Mouse (Mus musculus) stomach, embryonic 15.5 days (tissue): ENCODE data around the gene Ctdsp2. TPM values are rescaled to one million over a fixed set of nuclear protein-coding genes. Genes with fewer than 3 reads are reported as not detected.

Source experiments
- ATAC-seq: fragments of 200-750 bp; cut with Nextera tagmentation; 2 replicates; pipeline ENCODE4 v1.8.0; 2017; ENCODE audit warnings: low read depth, moderate number of reproducible peaks, moderate TSS enrichment; ENCODE audit not compliant: insufficient read depth, low FRiP score
- H3K27ac ChIP-seq: fragments of 300-500 bp; sonication (generic); 2 replicates; pipeline ENCODE4 v1.5.1; 2015; ENCODE audit warnings: mild to moderate bottlenecking, inconsistent platforms
- H3K27me3 ChIP-seq: fragments of 300-500 bp; sonication (generic); replicated peaks from 2 replicates; pipeline ENCODE4 v1.6.1; 2015; ENCODE audit warnings: inconsistent platforms
- H3K36me3 ChIP-seq: fragments of 300-500 bp; sonication (generic); 2 replicates; pipeline ENCODE4 v1.6.1; 2015; ENCODE audit warnings: inconsistent platforms
- H3K4me1 ChIP-seq: fragments of 300-500 bp; sonication (generic); 2 replicates; pipeline ENCODE4 v1.6.1; 2015; ENCODE audit warnings: inconsistent platforms
- H3K4me2 ChIP-seq: fragments of 300-500 bp; sonication (generic); 2 replicates; pipeline ENCODE4 v1.6.1; 2015; ENCODE audit warnings: mild to moderate bottlenecking, inconsistent platforms
- H3K4me3 ChIP-seq: fragments of 300-500 bp; sonication (generic); replicated peaks from 2 replicates; pipeline ENCODE4 v1.5.1; 2015; ENCODE audit warnings: inconsistent platforms
- H3K9ac ChIP-seq: fragments of 300-500 bp; sonication (generic); 2 replicates; pipeline ENCODE4 v1.6.1; 2015; ENCODE audit warnings: inconsistent platforms
- H3K9me3 ChIP-seq: fragments of 300-500 bp; sonication (generic); 2 replicates; pipeline ENCODE4 v1.6.1; 2016; ENCODE audit warnings: inconsistent platforms
- WGBS: fragments of 180-500 bp; shearing (Covaris S2); methylation state at CpG from one replicate; pipeline ENCODE4 v1.1.7; 2015; 5-methylcytosine and 5-hydroxymethylcytosine counted together
- microRNA counts: library from miRNA; unstranded; fragments of <30 nt; microRNA quantifications from one replicate; lab custom pipeline; 2016
- microRNA-seq: library from miRNA; unstranded; fragments of <30 nt; microRNA quantifications from one replicate; pipeline ENCODE4, GENCODE M21; 2016
- polyA plus RNA-seq: library from polyadenylated mRNA; unstranded; fragments of >200 nt; fragmentation: Nextera tagmentation; extraction: Ambion mirVana; gene quantifications from 2 replicates; pipeline ENCODE4 v1.2.1, GENCODE M21; 2015

The Ctdsp2 gene
- polyA plus RNA-seq, 1 experiment from 2014 or later = 57.0 TPM

DNA sequence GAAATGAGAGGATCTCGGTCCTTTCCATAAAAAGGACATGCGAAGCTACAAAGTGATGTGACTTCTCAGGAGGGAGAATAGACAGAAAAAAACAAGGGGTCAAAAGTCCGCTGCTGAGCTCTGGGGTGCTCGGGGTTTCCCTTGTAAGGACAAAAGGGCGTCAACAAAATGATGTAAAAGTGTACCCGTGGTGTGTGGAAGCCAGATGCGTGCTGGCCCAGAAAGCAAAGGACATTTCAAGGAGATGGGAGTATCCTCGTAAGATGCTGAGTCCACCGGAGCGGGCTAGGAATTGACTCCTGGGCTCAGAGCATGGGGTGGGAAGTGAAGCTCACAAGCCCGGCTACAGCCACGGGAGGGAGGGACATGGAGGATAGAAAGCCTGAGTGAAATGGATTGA is 59.1 kb downstream of the Ctdsp2 start:
- no peaks in the 10 kb centered on the region for H3K36me3 ChIP-seq
- H3K9me3 ChIP-seq = no peaks in the 10 kb centered on the region
- ATAC-seq = no peak
- no peak overlapping the region for H3K4me2 ChIP-seq
- 0 out of 2 replicates have a peak, but pooled peaks cover 4% of the 10 kb centered on the region for H3K4me1 ChIP-seq
- no peak overlapping the region for H3K4me3 ChIP-seq
- WGBS = 74% methylated on average over 12 of the region's 12 CpGs
- no peak overlapping the region for H3K9ac ChIP-seq
- no peaks in the 10 kb centered on the region for H3K27me3 ChIP-seq
- no peak overlapping the region for H3K27ac ChIP-seq

- Histone ChIP-seq H3K4me3 (peak overlapping the region; percentile 96), H3K9ac (peak overlapping the region; percentile 63), H3K4me1 (0 out of 2 replicates have a peak, but pooled peaks cover 6% of the 10 kb centered on the region), H3K9me3 (no peaks in the 10 kb centered on the region), H3K36me3 (peaks cover 9% of the 10 kb centered on the region), H3K27ac (peak overlapping the region; percentile 88), H3K27me3 (no peaks in the 10 kb centered on the region), H3K4me2 (peak overlapping the region; percentile 97)
- WGBS = under 1% methylated on average over 20 of the region's 20 CpGs
- no peak for ATAC-seq
These were observed 62.2 kb downstream of the Ctdsp2 start for GRCm38 (mm10) chr10:127040569-127041214.

GRCm38 (mm10) chr10:127041274-127041766 is 62.8 kb downstream of the Ctdsp2 start, which contains the start of the genes Mettl1 and Eef1akmt3:
Gene Mettl1 (plus strand): TSS chr10:127041414.
Gene Eef1akmt3 (minus strand): TSS chr10:127041513.
- Histone ChIP-seq H3K4me2 (peak within 1 kb of the TSS; percentile 97), H3K4me1 (0 out of 2 replicates have a peak, but pooled peaks cover 6% of the 10 kb centered on the region), H3K36me3 (peaks cover 9% of the 10 kb centered on the region), H3K4me3 (peak within 1 kb of the TSS; percentile 96), H3K27ac (peak within 1 kb of the TSS; percentile 88), H3K9me3 (no peaks in the 10 kb centered on the region), H3K27me3 (no peaks in the 10 kb centered on the region), H3K9ac (peak within 1 kb of the TSS; percentile 63)
- WGBS = 0% methylated on average over 27 of the region's 28 CpGs
- ATAC-seq = peak; percentile 61

DNA sequence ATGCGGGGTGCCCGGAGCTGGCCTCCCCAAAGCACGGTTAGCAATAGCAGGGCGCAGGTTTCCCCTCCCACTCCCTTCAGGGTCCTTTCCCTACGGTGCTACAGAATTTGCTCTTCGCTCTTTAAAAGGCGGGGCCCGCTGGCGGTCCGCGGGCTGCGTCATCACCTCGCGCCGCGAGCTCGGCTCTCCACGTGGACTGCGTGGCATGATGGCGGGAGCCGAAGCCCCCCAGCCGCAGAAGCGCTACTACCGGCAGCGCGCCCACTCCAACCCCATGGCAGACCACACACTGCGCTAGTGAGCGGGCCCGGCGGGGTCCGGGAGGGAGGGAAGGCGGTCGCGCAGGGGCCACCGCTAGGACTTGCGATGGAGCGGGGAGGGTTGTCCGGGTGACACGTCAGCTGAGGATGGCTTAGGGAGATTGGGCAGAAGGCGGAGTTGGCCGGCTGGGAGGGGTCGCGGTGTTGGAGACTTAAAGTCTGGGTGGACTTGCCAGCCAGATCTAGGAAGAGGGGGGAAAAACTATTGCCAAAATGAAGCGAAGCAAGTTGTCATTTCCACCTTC is 63.3 kb downstream of the Ctdsp2 start:
- peak overlapping the region; percentile 96 for H3K4me3 ChIP-seq
- H3K9me3 ChIP-seq = no peaks in the 10 kb centered on the region
- H3K27me3 ChIP-seq = no peaks in the 10 kb centered on the region
- peak overlapping the region; percentile 88 for H3K27ac ChIP-seq
- peaks cover 9% of the 10 kb centered on the region for H3K36me3 ChIP-seq
- 0 out of 2 replicates have a peak, but pooled peaks cover 6% of the 10 kb centered on the region for H3K4me1 ChIP-seq
- WGBS = under 1% methylated on average over 44 of the region's 44 CpGs
- H3K9ac ChIP-seq = peak overlapping the region; percentile 63
- ATAC-seq = peak; percentile 82
- H3K4me2 ChIP-seq = peak overlapping the region; percentile 97

GRCm38 (mm10) chr10:127042468-127043115 is 64.1 kb downstream of the Ctdsp2 start:
- H3K36me3 ChIP-seq = peaks cover 9% of the 10 kb centered on the region

DNA sequence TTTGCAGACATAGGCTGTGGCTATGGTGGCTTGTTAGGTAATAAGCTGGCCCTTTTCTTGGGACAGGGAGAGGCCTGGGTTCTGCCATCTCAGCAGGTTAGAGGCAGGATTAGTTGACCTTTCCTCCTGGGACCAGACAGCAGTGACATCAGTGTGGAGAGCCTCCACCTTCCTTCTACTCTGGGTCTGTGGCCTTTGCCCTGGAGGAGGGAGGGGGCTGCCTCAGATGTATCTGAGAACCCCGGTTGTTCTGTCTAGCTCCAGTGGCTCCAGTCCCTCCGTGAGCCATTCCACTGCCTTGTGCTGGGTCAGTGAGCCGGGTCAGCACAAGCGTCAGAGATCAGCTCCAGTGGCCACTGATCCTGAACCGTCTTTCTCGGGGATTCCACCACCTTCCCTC is 64.7 kb downstream of the Ctdsp2 start:
- 91% methylated on average over 6 of the region's 6 CpGs for WGBS
- Histone ChIP-seq H3K9me3 (no peaks in the 10 kb centered on the region), H3K9ac (no peak overlapping the region), H3K36me3 (peaks cover 9% of the 10 kb centered on the region), H3K27ac (no peak overlapping the region), H3K4me1 (0 out of 2 replicates have a peak, but pooled peaks cover 6% of the 10 kb centered on the region), H3K27me3 (peaks cover 7% of the 10 kb centered on the region), H3K4me2 (no peak overlapping the region), H3K4me3 (no peak overlapping the region)
- no peak for ATAC-seq

More at GRCm38 (mm10) chr10:127042468-127043115, 64.1 kb downstream of the Ctdsp2 start:
- peak overlapping the region; percentile 88; the same call in 1 of the 2 replicates for H3K27ac ChIP-seq
- no peak for ATAC-seq
- WGBS = 12% methylated on average over 5 of the region's 5 CpGs
- peaks cover 1% of the 10 kb centered on the region; the same call in 1 of the 2 replicates for H3K27me3 ChIP-seq
- H3K4me3 ChIP-seq = peak overlapping the region; percentile 96
- H3K9me3 ChIP-seq = no peaks in the 10 kb centered on the region
- peak overlapping the region; percentile 63 for H3K9ac ChIP-seq
- H3K4me1 ChIP-seq = 0 out of 2 replicates have a peak, but pooled peaks cover 6% of the 10 kb centered on the region
- H3K4me2 ChIP-seq = peak overlapping the region; percentile 97

DNA sequence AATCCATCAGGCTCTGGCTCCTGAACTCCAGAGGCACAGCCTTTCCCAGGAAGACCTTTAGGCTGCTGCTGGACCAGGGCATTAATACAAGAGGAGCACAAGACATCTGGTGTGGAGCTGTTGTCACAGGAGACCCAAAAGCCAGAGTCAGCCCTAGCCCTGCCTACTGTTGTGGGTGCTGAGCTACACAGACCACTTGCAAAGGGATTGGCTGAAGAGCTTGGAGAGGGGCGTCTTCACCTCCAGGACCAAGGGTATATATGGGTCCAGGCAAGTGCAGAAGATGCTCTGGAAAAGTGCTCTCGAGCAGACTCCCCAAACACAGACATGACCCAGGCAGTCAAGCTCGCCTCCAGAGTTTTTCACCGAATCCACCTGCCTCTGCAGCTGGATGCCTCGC is 69.4 kb downstream of the Ctdsp2 start, which contains the start of gene Cyp27b1:
Cyp27b1 (plus strand) TSS at position 297 of the 400 bp plus-strand sequence.
- Histone ChIP-seq H3K27me3 (peaks cover 46% of the 10 kb centered on the region), H3K9ac (no peak within 1 kb of the TSS), H3K4me2 (peak within 1 kb of the TSS; percentile 53), H3K4me1 (peaks cover 14% of the 10 kb centered on the region), H3K4me3 (peak within 1 kb of the TSS; percentile 26), H3K9me3 (no peaks in the 10 kb centered on the region), H3K36me3 (peaks cover 9% of the 10 kb centered on the region), H3K27ac (no peak within 1 kb of the TSS)
- no peak for ATAC-seq
- WGBS = 36% methylated on average over 5 of the region's 5 CpGs

DNA sequence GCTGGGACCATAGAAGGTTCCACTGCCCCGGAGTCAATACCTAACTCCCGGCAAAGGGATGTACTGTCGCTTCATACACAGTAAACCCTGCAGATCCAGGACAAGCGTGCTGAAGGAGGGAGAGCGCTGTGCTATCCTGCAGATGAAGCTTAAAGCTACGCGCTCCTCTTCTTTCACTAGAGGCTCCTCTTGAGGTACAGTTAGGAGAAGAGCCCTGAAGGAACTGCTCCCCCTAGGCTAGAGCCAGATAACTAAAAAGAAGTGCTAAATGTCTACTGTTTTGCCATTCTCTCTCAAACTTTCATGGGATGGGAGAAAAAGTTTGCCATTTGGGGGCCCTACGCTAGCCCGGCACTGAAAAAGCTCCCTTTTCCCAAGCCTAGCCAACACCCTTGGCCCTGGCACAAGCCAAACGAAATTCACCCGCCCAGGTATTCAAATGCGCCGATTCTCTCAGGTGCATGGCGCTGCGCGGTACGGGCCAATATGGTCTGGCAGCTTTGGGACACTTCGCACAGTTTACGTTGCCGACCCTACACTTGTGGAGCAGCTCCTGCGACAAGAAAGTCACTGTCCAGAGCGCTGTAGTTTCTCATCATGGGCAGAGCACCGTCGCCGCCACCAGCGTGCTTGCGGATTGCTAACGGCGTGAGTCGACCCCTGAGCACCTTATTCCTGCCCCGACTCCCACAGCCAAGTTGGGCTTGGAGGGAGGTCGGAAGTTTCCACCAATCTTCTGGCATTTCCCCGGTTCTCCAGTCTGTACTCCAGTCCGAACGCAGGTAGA is 70.3 kb downstream of the Ctdsp2 start:
- H3K4me1 ChIP-seq = peaks cover 14% of the 10 kb centered on the region
- no peak overlapping the region for H3K27ac ChIP-seq
- 5% methylated on average over 35 of the region's 35 CpGs for WGBS
- peak overlapping the region; percentile 26 for H3K4me3 ChIP-seq
- peaks cover 9% of the 10 kb centered on the region for H3K36me3 ChIP-seq
- peak overlapping the region; percentile 53 for H3K4me2 ChIP-seq
- no peaks in the 10 kb centered on the region for H3K9me3 ChIP-seq
- no peak for ATAC-seq
- H3K27me3 ChIP-seq = peaks cover 46% of the 10 kb centered on the region
- H3K9ac ChIP-seq = no peak overlapping the region

MicroRNAs encoded within 50 kb of the gene (microRNA counts, 519-probe panel; counts per million panel counts)
- 2,344 counts per million, percentile 47 among the panel's probes with 10 or more counts for microRNA mmu-miR-26a (lab: Ali Mortazavi, UCI)
- not detected for microRNA mmu-miR-546 (lab: Ali Mortazavi, UCI)

Small RNAs within 50 kb of the gene (microRNA-seq; reads per million reads assigned to microRNA genes)
- gene Mir26a-2 = 50.6 reads per million, percentile 41 among the genes with 10 or more reads in this experiment
- gene Mir546 = 1.2 reads per million

Other genes starting within 250 kb of the Ctdsp2 start
- 17.9 and 18.2 TPM in 2 replicates for gene Atp23, start 77.4 kb upstream of the Ctdsp2 start, polyA plus RNA-seq
- gene Avil, start 22.0 kb downstream of the Ctdsp2 start, polyA plus RNA-seq = 0.52 and 0.60 TPM in 2 replicates
- 79.9 and 85.2 TPM in 2 replicates for gene Tsfm, start 52.1 kb downstream of the Ctdsp2 start, polyA plus RNA-seq
- gene Mettl1, start 62.7 kb downstream of the Ctdsp2 start, polyA plus RNA-seq = 54.3 and 55.2 TPM in 2 replicates
- gene Eef1akmt3, start 62.8 kb downstream of the Ctdsp2 start, polyA plus RNA-seq = 1.1 and 1.5 TPM in 2 replicates
- 0.17 and 0.32 TPM in 2 replicates for gene Cyp27b1, start 69.5 kb downstream of the Ctdsp2 start, polyA plus RNA-seq
- gene March9, start 81.5 kb downstream of the Ctdsp2 start, polyA plus RNA-seq = 0.79 and 1.2 TPM in 2 replicates
- gene Cdk4, start 84.8 kb downstream of the Ctdsp2 start, polyA plus RNA-seq = 1,443 and 1,450 TPM in 2 replicates
- gene Tspan31, start 91.5 kb downstream of the Ctdsp2 start, polyA plus RNA-seq = 154 and 163 TPM in 2 replicates
- 0.28 and 0.67 TPM in 2 replicates for gene Agap2, start 96.6 kb downstream of the Ctdsp2 start, polyA plus RNA-seq
- gene Os9, start 142.4 kb downstream of the Ctdsp2 start, polyA plus RNA-seq = 100 and 108 TPM in 2 replicates
- 29.4 and 31.4 TPM in 2 replicates for gene B4galnt1, start 186.5 kb downstream of the Ctdsp2 start, polyA plus RNA-seq
- 1.1 and 1.3 TPM in 2 replicates for gene Slc26a10, start 201.9 kb downstream of the Ctdsp2 start, polyA plus RNA-seq
- 65.9 and 69.9 TPM in 2 replicates for gene Arhgef25, start 211.4 kb downstream of the Ctdsp2 start, polyA plus RNA-seq
- 90.4 and 106 TPM in 2 replicates for gene Dtx3, start 217.0 kb downstream of the Ctdsp2 start, polyA plus RNA-seq
- 29.9 and 32.3 TPM in 2 replicates for gene Pip4k2c, start 232.9 kb downstream of the Ctdsp2 start, polyA plus RNA-seq